Mouse (Mus musculus): ENCODE results near the gene Otud7b.
"Not testable (repeated sequence)": the region's sequence is repeated elsewhere in the genome, so short reads cannot be mapped to it uniquely, and the experiment has no call there.

Gene Otud7b

GRCm38 (mm10) chr3:96179531-96179930 lies 75.2 kb downstream of the Otud7b start:
- DNase-seq (ENCODE audit: low spot score), result no peak

- DNase-seq (ENCODE audit: low spot score), result peak; percentile 48
Observed at GRCm38 (mm10) chr3:96180727-96181477, 76.6 kb downstream of the Otud7b start, which contains the start of gene Sv2a. Sv2a (plus strand) TSS chr3:96181151.

DNA sequence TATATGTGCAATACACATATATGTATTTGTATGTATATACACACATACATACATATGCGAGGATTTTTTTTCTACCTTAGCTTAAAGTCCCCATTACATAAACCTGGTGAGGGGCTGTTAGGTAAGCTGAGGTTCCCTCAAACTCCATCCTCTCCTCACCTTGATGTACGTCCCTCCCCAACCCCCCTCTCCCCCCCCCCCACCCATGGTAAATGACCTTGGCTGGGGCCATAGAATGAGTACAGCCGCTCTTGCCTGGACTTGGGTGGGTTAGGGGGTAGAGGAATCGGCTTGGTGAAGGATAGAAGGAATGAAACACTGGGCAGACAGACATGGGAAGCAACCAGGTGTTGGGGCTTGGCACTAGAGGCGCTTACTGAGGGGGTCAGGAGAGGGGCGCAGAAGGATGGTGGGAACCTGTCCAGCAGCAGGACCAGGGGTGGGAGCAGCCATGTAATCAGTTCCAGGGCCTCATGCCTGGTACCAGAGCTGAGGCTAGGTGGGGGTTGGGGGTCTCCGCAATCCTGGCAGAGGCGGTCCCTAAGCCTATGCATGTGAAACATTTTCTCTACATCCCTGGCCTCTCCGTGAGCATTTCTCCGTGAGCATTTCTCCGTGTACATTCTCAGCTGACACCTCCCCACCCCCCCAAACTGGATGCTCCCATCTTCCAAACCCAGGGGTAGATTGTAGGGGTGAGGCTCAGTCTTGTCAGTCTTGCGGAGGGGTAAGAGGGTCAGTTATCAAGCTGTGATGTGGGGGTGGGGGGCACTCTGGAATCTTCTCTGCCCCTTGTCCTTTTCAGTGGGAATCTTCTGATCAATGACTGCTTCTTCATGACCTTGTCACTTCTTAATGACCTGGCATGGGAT lies 77.4 kb downstream of the Otud7b start:
- no peak for DNase-seq (ENCODE audit: low spot score)

GRCm38 (mm10) chr3:96182382-96182776 lies 78.1 kb downstream of the Otud7b start:
- DNase-seq (ENCODE audit: low spot score), result no peak

- DNase-seq (ENCODE audit: low spot score), result no peak
Observed at GRCm38 (mm10) chr3:96192977-96193376, 88.7 kb downstream of the Otud7b start.

- no peak for DNase-seq (ENCODE audit: low spot score)
Observed at GRCm38 (mm10) chr3:96194966-96195365, 90.6 kb downstream of the Otud7b start.

GRCm38 (mm10) chr3:96195616-96196313 lies 91.4 kb downstream of the Otud7b start:
- DNase-seq (ENCODE audit: low spot score), result no peak

- DNase-seq (ENCODE audit: low spot score), result no peak
Observed at GRCm38 (mm10) chr3:96196437-96197128, 92.3 kb downstream of the Otud7b start.

- peak; percentile 84 for DNase-seq (ENCODE audit: low spot score)
Observed at GRCm38 (mm10) chr3:96197129-96197749, 92.9 kb downstream of the Otud7b start.

GRCm38 (mm10) chr3:96198181-96198580 lies 93.9 kb downstream of the Otud7b start:
- DNase-seq (ENCODE audit: low spot score), result no peak

- DNase-seq (ENCODE audit: low spot score), result not testable (repeated sequence)
Observed at GRCm38 (mm10) chr3:96198601-96199251, 94.4 kb downstream of the Otud7b start.

- no peak for DNase-seq (ENCODE audit: low spot score)
Observed at GRCm38 (mm10) chr3:96199731-96200130, 95.4 kb downstream of the Otud7b start.

- no peak for DNase-seq (ENCODE audit: low spot score)
Observed at GRCm38 (mm10) chr3:96207819-96208218, 103.5 kb downstream of the Otud7b start.

DNA sequence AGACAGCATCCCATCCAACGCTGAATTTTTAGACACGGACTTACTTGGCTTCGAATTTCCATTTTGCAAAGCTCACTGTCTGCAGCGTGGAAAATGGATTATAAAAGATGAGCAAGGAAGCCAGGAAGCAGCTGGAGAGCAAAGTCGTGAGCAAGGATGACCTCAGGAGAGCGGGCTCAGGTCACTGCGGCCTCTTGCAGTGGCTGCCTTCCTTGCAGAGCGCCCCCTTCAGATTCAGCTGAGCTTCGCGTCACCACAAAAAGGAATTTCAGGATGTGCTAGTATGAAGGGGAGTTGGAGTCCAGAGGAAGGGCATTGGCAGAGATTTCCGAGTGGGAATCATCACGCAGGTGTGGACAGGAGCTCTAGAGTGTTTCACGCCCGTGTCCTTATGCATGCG lies 104.9 kb downstream of the Otud7b start:
- DNase-seq (ENCODE audit: low spot score), result peak; percentile 41
